Comparison of ENCODE assay signal across 22 mouse cellular contexts in genomic region chr12:55774316-55774715, GRCm38 (mm10). TPM values are rescaled to one million over a fixed set of nuclear protein-coding genes. Genes with fewer than 3 reads are reported as not detected.
DNase-seq lines count a peak whose midpoint lies in the region; ATAC-seq and TF ChIP-seq lines count a peak whose summit lies in the region.
"Had no signal": no experiment of that assay in that cellular context is flagged by ENCODE, and none has a peak within 500 bp of the region (broad histone marks: within the 10 kb centered on the region; RNA-seq: fewer than 3 reads in every experiment).

No protein-coding gene starts in this region.

- dilution Hi-C loops in CH12.LX (cut with MboI; ENCODE audit: extremely low pct_ligation_motif_present, extremely low pct_unique_long_range_greater_than_20kb, low sequenced_read_pairs) = no loop called here

- H3K79me2 ChIP-seq in CH12.LX (replicated peaks; ENCODE audit: control insufficient read depth, extremely low read depth, insufficient read depth, poor library complexity, severe bottlenecking) = no peaks in the 10 kb centered on the region

- no peak for TF ChIP-seq RAD21 in CH12.LX (IDR thresholded peaks at IDR 0.05; ENCODE audit: low read depth, low read length)

- intact Hi-C loops in gastrocnemius, postnatal 14 days (cut with DNase I; ENCODE audit: low total_unique reads) = no loop called here
- intact Hi-C loops in heart, postnatal 10 days (cut with DNase I) = no loop called here

- in situ Hi-C loops in CH12.LX (cut with MboI; ENCODE audit: low pct_ligation_motif_present, low pct_unique_long_range_greater_than_20kb, low sequenced_read_pairs) = no loop called here

- TF ChIP-seq EP300 in CH12.LX (IDR thresholded peaks at IDR 0.05; ENCODE audit: low read length) = no peak

- peaks cover 9 to 41% of the 10 kb centered on the region in 2 experiments for H3K36me3 ChIP-seq in CH12.LX (replicated peaks in 1 of 2; ENCODE audit: control insufficient read depth in 1 of 2, insufficient read depth in 1 of 2, low read length in 1 of 2)
- H3K36me3 ChIP-seq in splenic B cell, adult 2 months (ENCODE audit: control insufficient read depth, insufficient read depth, low read length, poor library complexity, severe bottlenecking) = peaks cover 8% of the 10 kb centered on the region; the same call in 1 of the 2 replicates

- no peak overlapping the region for H3K4me2 ChIP-seq in CH12.LX (ENCODE audit: insufficient read depth, low read depth, poor library complexity, severe bottlenecking)
- H3K4me2 ChIP-seq: forebrain, embryonic 13.5 days; heart, embryonic 13.5 days; hindbrain, embryonic 13.5 days; intestine, embryonic 15.5 days had no signal

- no peak overlapping the region for H3K4me3 ChIP-seq in CH12.LX (replicated peaks in 1 of 3; ENCODE audit: low read depth in 2 of 3, low read length in 2 of 3, poor library complexity in 1 of 3)
- H3K4me3 ChIP-seq: embryonic facial prominence, embryonic 10.5 days; forebrain, embryonic 13.5 days; heart, embryonic 13.5 days; hindbrain, embryonic 13.5 days; intestine, embryonic 15.5 days had no signal

- H3K4me1 ChIP-seq in CH12.LX (ENCODE audit: control insufficient read depth in 1 of 2, insufficient read depth in 2 of 2) = peaks cover 0 to 8% of the 10 kb centered on the region in 2 experiments; a peak in 2 of 4 replicates
- H3K4me1 ChIP-seq: embryonic facial prominence, embryonic 10.5 days; forebrain, embryonic 13.5 days; hindbrain, embryonic 13.5 days; intestine, embryonic 15.5 days had no signal

- peak; percentile 93 for ATAC-seq in megakaryocyte, adult 5-6 weeks (ENCODE audit: poor library complexity, severe bottlenecking)
- ATAC-seq: activated CD4-positive, CD25-positive, alpha-beta regulatory T cell, adult 4 months; forebrain, embryonic 13.5 days; forebrain, postnatal 0 days; intestine, embryonic 15.5 days; Patski had no signal

- DNase-seq in CH12.LX (ENCODE audit: extremely low read depth) = peak; percentile 3
- peak; percentile 23 for DNase-seq in c-Kit-positive CD71-negative TER-119-negative erythroid progenitor cells, embryonic 14.5 days (ENCODE audit: low read depth)
- peak; percentile 53 for DNase-seq in splenic B cell, adult 2 months (ENCODE audit: low read depth, low spot score)
- DNase-seq in kidney, postnatal 25 days = no peak
- no peak for DNase-seq in gastrocnemius, postnatal 14 days
- DNase-seq in cerebellum, adult 9-11 months = no peak
- DNase-seq in heart, postnatal 10 days = no peak
- DNase-seq: adrenal gland, postnatal 25 days; cerebellum, adult 2 months; cerebellum, postnatal 14 days; forebrain, postnatal 0 days; gastrocnemius, postnatal 25 days; heart, adult 11 months; heart, postnatal 4 days had no signal

- H3K9me3 ChIP-seq in CH12.LX (replicated peaks; ENCODE audit: low read length) = no peaks in the 10 kb centered on the region
- H3K9me3 ChIP-seq: embryonic facial prominence, embryonic 10.5 days; forebrain, embryonic 13.5 days; heart, embryonic 13.5 days; hindbrain, embryonic 13.5 days; intestine, embryonic 15.5 days had no signal

- no peak overlapping the region for H3K27ac ChIP-seq in CH12.LX (ENCODE audit: insufficient read depth, low read depth)
- H3K27ac ChIP-seq: embryonic facial prominence, embryonic 10.5 days; forebrain, embryonic 13.5 days; heart, embryonic 13.5 days; hindbrain, embryonic 13.5 days; intestine, embryonic 15.5 days had no signal

- H3K9ac ChIP-seq in CH12.LX (ENCODE audit: insufficient read depth, low read depth) = no peak overlapping the region
- H3K9ac ChIP-seq: forebrain, embryonic 13.5 days; forebrain, postnatal 0 days; heart, embryonic 13.5 days; hindbrain, embryonic 13.5 days; intestine, embryonic 15.5 days had no signal

- TF ChIP-seq POLR2A in CH12.LX (IDR thresholded peaks at IDR 0.05; ENCODE audit: low read depth, low read length) = no peak

- TF ChIP-seq CTCF in CH12.LX (conservative IDR thresholded peaks at IDR 0.05 in 1 of 2, IDR thresholded peaks at IDR 0.05 in 1 of 2; ENCODE audit: low read depth in 2 of 2, low read length in 2 of 2) = no peak

- no peaks in the 10 kb centered on the region for H3K27me3 ChIP-seq in CH12.LX (replicated peaks)
- H3K27me3 ChIP-seq in splenic B cell, adult 2 months (ENCODE audit: control insufficient read depth, insufficient read depth, low read length, poor library complexity, severe bottlenecking) = no peaks in the 10 kb centered on the region
- H3K27me3 ChIP-seq: forebrain, embryonic 13.5 days; heart, embryonic 13.5 days; hindbrain, embryonic 13.5 days; intestine, embryonic 15.5 days; Patski had no signal

TF ChIP-seq in CH12.LX, 34 proteins besides CTCF, POLR2A, EP300 and RAD21:
- TF ChIP-seq BHLHE40 (IDR thresholded peaks at IDR 0.05; ENCODE audit: low read depth, low read length) (0 out of 2 replicates have a peak, but pooled peaks have one; percentile 5), HCFC1 (IDR thresholded peaks at IDR 0.05; ENCODE audit: low read depth, low read length) (no peak)

RNA-seq across cellular contexts. Expression of gene Ralgapa1, which starts 46.7 kb away (rescaled TPM):
- 8.9 and 10.3 TPM in 2 replicates for total RNA-seq in CH12.LX (2012; rRNA removed)
- 18.5 and 19.2 TPM in 2 replicates for total RNA-seq in CH12.LX (2014; rRNA removed)
- 18.6 and 24.4 TPM in 2 replicates for polyA plus RNA-seq in CH12.LX (2012; ENCODE audit: insufficient read length, low read depth)
- total RNA-seq in megakaryocyte, adult 5-6 weeks (2015) = 33.7 and 39.3 TPM in 2 replicates
- total RNA-seq in megakaryocyte, adult 5-6 weeks (2017) = 25.6 and 36.6 TPM in 2 replicates
- total RNA-seq in gastrocnemius, postnatal 14 days (2021) = 10 to 100 TPM; 28.4 to 30.6 TPM
- 10 to 100 TPM; 56.1 to 64.5 TPM for total RNA-seq in heart, postnatal 10 days (2021)

Comparison
In these comparisons a context has a peak if more than half of its experiments do, and no peak if none do; other contexts are left out.
1. DNase-seq: peak in CH12.LX (single experiment), c-Kit-positive CD71-negative TER-119-negative erythroid progenitor cells, embryonic 14.5 days (single experiment) and splenic B cell, adult 2 months (single experiment); none in kidney, postnatal 25 days (0 of 2), gastrocnemius, postnatal 14 days (single experiment), cerebellum, adult 9-11 months (single experiment) and heart, postnatal 10 days (0 of 2).